Mouse (Mus musculus) MEL (cell line): ENCODE measurements around the gene Rab13. TPM values are rescaled to one million over a fixed set of nuclear protein-coding genes. Genes with fewer than 3 reads are reported as not detected.

Source experiments
- DNase-seq: peaks from one replicate; pipeline ENCODE4 v3.0.0; 2011; ENCODE audit warnings: low read depth, low spot score
- H3K27ac ChIP-seq: 2 replicates; pipeline ENCODE4 v1.5.1; 2012; ENCODE audit warnings: low read depth, mild to moderate bottlenecking, control low read depth, low read length, moderate library complexity; ENCODE audit not compliant: control insufficient read depth
- H3K27me3 ChIP-seq, 2 experiments: fragments of 150-350 bp in 1 of 2; sonication (generic) in 1 of 2; 2 replicates each; pipeline ENCODE4 v1.6.1; 2012; ENCODE audit warnings: low read length in 2 of 2, mild to moderate bottlenecking in 2 of 2, improper control_type of control experiment in 1 of 2, moderate library complexity in 1 of 2; ENCODE audit not compliant: insufficient read depth in 2 of 2, control insufficient read depth in 1 of 2
- H3K36me3 ChIP-seq, 2 experiments: 2 replicates each; pipeline ENCODE4 v1.6.1; 2012 to 2014; ENCODE audit warnings: low read length in 2 of 2, improper control_type of control experiment in 1 of 2, inconsistent platforms in 1 of 2, mild to moderate bottlenecking in 1 of 2; ENCODE audit not compliant: insufficient read depth in 2 of 2, control insufficient read depth in 1 of 2
- H3K4me1 ChIP-seq, 2 experiments: fragments of 150-350 bp in 1 of 2; sonication (generic) in 1 of 2; 2 replicates each; pipeline ENCODE4 v1.6.1; 2012; ENCODE audit warnings: low read length in 2 of 2, improper control_type of control experiment in 1 of 2, mild to moderate bottlenecking in 1 of 2; ENCODE audit not compliant: insufficient read depth in 2 of 2, control insufficient read depth in 1 of 2
- H3K4me3 ChIP-seq, 2 experiments: fragments of 150-350 bp in 1 of 2; sonication (generic) in 1 of 2; 2 replicates each; pipeline ENCODE4 v1.5.1; 2012; ENCODE audit warnings: low read depth in 2 of 2, low read length in 2 of 2, mild to moderate bottlenecking in 2 of 2, moderate library complexity in 2 of 2, control low read depth in 1 of 2, improper control_type of control experiment in 1 of 2; ENCODE audit not compliant: control insufficient read depth in 1 of 2, insufficient read depth in 1 of 2
- H3K79me2 ChIP-seq: 2 replicates; pipeline ENCODE4 v1.6.1; 2012; ENCODE audit warnings: mild to moderate bottlenecking, low read length, moderate library complexity; ENCODE audit not compliant: control insufficient read depth, poor library complexity, insufficient read depth
- H3K9ac ChIP-seq: 2 replicates; pipeline ENCODE4 v1.6.1; 2012; ENCODE audit warnings: low read depth, mild to moderate bottlenecking, control low read depth, low read length, moderate library complexity; ENCODE audit not compliant: control insufficient read depth, poor library complexity, severe bottlenecking
- H3K9me3 ChIP-seq: fragments of 150-350 bp; sonication (generic); replicated peaks from 2 replicates; pipeline ENCODE4 v1.6.1; 2012; ENCODE audit warnings: mild to moderate bottlenecking, low read length, improper control_type of control experiment, moderate library complexity; ENCODE audit not compliant: insufficient read depth
- BHLHE40 ChIP-seq: IDR thresholded peaks from 2 replicates; pipeline ENCODE4 v1.6.1; 2012; ENCODE audit warnings: low read depth, mild to moderate bottlenecking, inconsistent platforms, low read length, improper control_type of control experiment, borderline replicate concordance
- CHD2 ChIP-seq: IDR thresholded peaks from 2 replicates; pipeline ENCODE4 v1.6.1; 2011; ENCODE audit warnings: low read length, improper control_type of control experiment
- ELF1 ChIP-seq: IDR thresholded peaks from 2 replicates; pipeline ENCODE4 v1.6.1; 2014; ENCODE audit warnings: low read depth, mild to moderate bottlenecking, inconsistent platforms, low read length, improper control_type of control experiment, moderate library complexity
- EP300 ChIP-seq, 2 experiments: IDR thresholded peaks; 2 replicates each; pipeline ENCODE4 v1.6.1; 2011; ENCODE audit warnings: improper control_type of control experiment in 2 of 2, low read length in 2 of 2, low read depth in 1 of 2, mild to moderate bottlenecking in 1 of 2
- ETS1 ChIP-seq: IDR thresholded peaks from 2 replicates; pipeline ENCODE4 v1.6.1; 2012; ENCODE audit warnings: low read depth, mild to moderate bottlenecking, inconsistent platforms, low read length, improper control_type of control experiment, moderate library complexity
- GABPA ChIP-seq: IDR thresholded peaks from 2 replicates; pipeline ENCODE4 v1.6.1; 2012; ENCODE audit warnings: low read depth, mild to moderate bottlenecking, inconsistent platforms, low read length, improper control_type of control experiment, moderate library complexity
- GATA1 ChIP-seq: IDR thresholded peaks from 2 replicates; pipeline ENCODE4 v1.6.1; 2011; ENCODE audit warnings: low read depth, low read length, improper control_type of control experiment
- HCFC1 ChIP-seq: IDR thresholded peaks from 2 replicates; pipeline ENCODE4 v1.6.1; 2012; ENCODE audit warnings: low read depth, mild to moderate bottlenecking, inconsistent platforms, low read length, improper control_type of control experiment, moderate library complexity
- MAFK ChIP-seq: IDR thresholded peaks from 2 replicates; pipeline ENCODE4 v1.6.1; 2011; ENCODE audit warnings: low read depth, mild to moderate bottlenecking, low read length, improper control_type of control experiment, borderline replicate concordance
- MAZ ChIP-seq: IDR thresholded peaks from 2 replicates; pipeline ENCODE4 v1.6.1; 2012; ENCODE audit warnings: low read depth, mild to moderate bottlenecking, inconsistent platforms, low read length, improper control_type of control experiment
- MXI1 ChIP-seq: IDR thresholded peaks from 2 replicates; pipeline ENCODE4 v1.6.1; 2011; ENCODE audit warnings: mild to moderate bottlenecking, low read depth, low read length, improper control_type of control experiment
- MYB ChIP-seq: IDR thresholded peaks from 2 replicates; pipeline ENCODE4 v1.6.1; 2011; ENCODE audit warnings: mild to moderate bottlenecking, low read depth, low read length, improper control_type of control experiment
- MYC ChIP-seq: IDR thresholded peaks from 2 replicates; pipeline ENCODE4 v1.6.1; 2011; ENCODE audit warnings: low read depth, mild to moderate bottlenecking, low read length, improper control_type of control experiment, moderate library complexity
- NELFE ChIP-seq: IDR thresholded peaks from 2 replicates; pipeline ENCODE4 v1.6.1; 2011; ENCODE audit warnings: low read depth, low read length, improper control_type of control experiment
- POLR2AphosphoS2 ChIP-seq: IDR thresholded peaks from 2 replicates; pipeline ENCODE4 v1.6.1; 2011; ENCODE audit warnings: low read length, improper control_type of control experiment
- POLR2AphosphoS5 ChIP-seq: IDR thresholded peaks from 2 replicates; pipeline ENCODE4 v1.6.1; 2012; ENCODE audit warnings: low read depth, borderline replicate concordance, mild to moderate bottlenecking, inconsistent platforms, low read length, moderate library complexity, mixed read lengths
- RAD21 ChIP-seq: IDR thresholded peaks from 2 replicates; pipeline ENCODE4 v1.6.1; 2011; ENCODE audit warnings: mild to moderate bottlenecking, low read depth, low read length, improper control_type of control experiment
- RCOR1 ChIP-seq: IDR thresholded peaks from 2 replicates; pipeline ENCODE4 v1.6.1; 2012; ENCODE audit warnings: low read depth, mild to moderate bottlenecking, inconsistent platforms, low read length, improper control_type of control experiment
- SIN3A ChIP-seq: IDR thresholded peaks from 2 replicates; pipeline ENCODE4 v1.6.1; 2012; ENCODE audit warnings: low read length, improper control_type of control experiment, inconsistent platforms
- SMC3 ChIP-seq: IDR thresholded peaks from 2 replicates; pipeline ENCODE4 v1.6.1; 2011; ENCODE audit warnings: low read depth, low read length, improper control_type of control experiment
- TAL1 ChIP-seq: IDR thresholded peaks from 2 replicates; pipeline ENCODE4 v1.6.1; 2012; ENCODE audit warnings: mild to moderate bottlenecking, inconsistent platforms, low read length, moderate library complexity, mixed read lengths
- TBP ChIP-seq: IDR thresholded peaks from 2 replicates; pipeline ENCODE4 v1.8.0; 2011; ENCODE audit warnings: low read depth, low read length, improper control_type of control experiment
- TCF12 ChIP-seq: IDR thresholded peaks from 2 replicates; pipeline ENCODE4 v1.6.1; 2014; ENCODE audit warnings: low read depth, mild to moderate bottlenecking, inconsistent platforms, low read length, improper control_type of control experiment, moderate library complexity
- ZC3H11A ChIP-seq: IDR thresholded peaks from 2 replicates; pipeline ENCODE4 v1.6.1; 2012; ENCODE audit warnings: low read depth, mild to moderate bottlenecking, inconsistent platforms, low read length, improper control_type of control experiment
- ZNF384 ChIP-seq: IDR thresholded peaks from 2 replicates; pipeline ENCODE4 v1.6.1; 2012; ENCODE audit warnings: low read depth, mild to moderate bottlenecking, inconsistent platforms, low read length, improper control_type of control experiment
- polyA plus RNA-seq, 2 experiments: library from polyadenylated mRNA; stranded (reverse) in 1 of 2; unstranded in 1 of 2; fragments of >175 nt in 1 of 2; fragments of >200 nt in 1 of 2; gene quantifications; 2 replicates each; pipeline versions ENCODE4 v1.2.1 to v1.2.4; 2012; ENCODE audit warnings: low replicate concordance in 2 of 2, low read depth in 1 of 2; ENCODE audit not compliant: insufficient read length in 2 of 2, insufficient read depth in 1 of 2, missing spikeins in 1 of 2
- total RNA-seq: library from RNA; depleted of rRNA; stranded (reverse); fragments of 300-350 nt; gene quantifications from 2 replicates; pipeline ENCODE4 v1.2.3, GENCODE M21; 2012

Gene Rab13
- total and polyA plus RNA-seq, 3 experiments, result 5.1 to 7.7 TPM; not detected in 1

GRCm38 (mm10) chr3:90221123-90221522, 7.6 kb downstream of the Rab13 start:
- H3K27me3 ChIP-seq, result no peaks in the 10 kb centered on the region
- no peaks in the 10 kb centered on the region for H3K79me2 ChIP-seq
- H3K4me3 ChIP-seq, result peak overlapping the region; percentile 2 to 93; a peak in 3 of 4 replicates
- peak; percentile 60 for DNase-seq
- no peak overlapping the region for H3K9ac ChIP-seq
- peaks cover 21 to 22% of the 10 kb centered on the region in 2 experiments for H3K4me1 ChIP-seq
- no peaks in the 10 kb centered on the region for H3K9me3 ChIP-seq
- TF ChIP-seq RCOR1, result peak; percentile 57
- peak; percentile 59 for TF ChIP-seq TAL1
- no peak for TF ChIP-seq MAZ
- peak; percentile 27; the same call in 1 of the 2 replicates for TF ChIP-seq ETS1
- no peak for TF ChIP-seq POLR2AphosphoS2
- TF ChIP-seq TBP, result no peak
- TF ChIP-seq TCF12, result peak; percentile 38; the same call in 1 of the 2 replicates
- peak; percentile 37 to 44 for TF ChIP-seq EP300 (IDR thresholded peaks at IDR 0.05; ENCODE audit: low read depth in 1 of 2, low read length in 2 of 2)
- no peak for TF ChIP-seq ZC3H11A
- no peak for TF ChIP-seq POLR2AphosphoS5
- TF ChIP-seq GATA1, result peak; percentile 30; the same call in 1 of the 2 replicates
- no peak for TF ChIP-seq RAD21
- H3K36me3 ChIP-seq, result peaks cover 0 to 18% of the 10 kb centered on the region in 2 experiments; a peak in 2 of 4 replicates
- H3K27ac ChIP-seq, result no peak overlapping the region

GRCm38 (mm10) chr3:90222455-90222854, 9.0 kb downstream of the Rab13 start:
- Histone ChIP-seq H3K4me1 (peaks cover 21 to 22% of the 10 kb centered on the region in 2 experiments), H3K27ac (peak overlapping the region; percentile 32; the same call in 1 of the 2 replicates), H3K36me3 (peaks cover 0 to 18% of the 10 kb centered on the region in 2 experiments; a peak in 2 of 4 replicates), H3K4me3 (peak overlapping the region in 1 of 2 experiments; percentile 23; a peak in 2 of 4 replicates), H3K79me2 (no peaks in the 10 kb centered on the region), H3K9ac (peak overlapping the region; percentile 42), H3K27me3 (no peaks in the 10 kb centered on the region), H3K9me3 (no peaks in the 10 kb centered on the region)
- DNase-seq, result no peak
- no peak for TF ChIP-seq TAL1
- peak; percentile 89 for TF ChIP-seq MAFK

DNA sequence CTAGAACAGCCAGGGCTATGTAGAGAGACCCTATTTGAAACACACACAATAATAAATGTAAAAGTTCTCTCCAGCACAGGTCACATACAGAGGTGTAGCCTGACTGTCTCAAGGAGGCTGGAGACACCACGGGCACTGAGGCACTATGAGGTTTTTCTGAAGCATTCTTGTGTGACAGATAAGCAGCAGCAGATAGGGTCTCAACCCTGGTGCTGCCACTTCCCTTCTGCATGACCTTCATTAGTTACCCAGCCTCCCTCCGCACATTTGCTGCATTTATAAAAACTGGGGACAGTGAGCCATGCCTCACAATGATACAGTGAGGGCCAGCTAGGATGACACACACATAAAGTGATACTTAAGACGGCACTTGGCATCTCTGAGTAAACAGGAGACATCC, 9.4 kb downstream of the Rab13 start:
- Histone ChIP-seq H3K36me3 (peaks cover 0 to 18% of the 10 kb centered on the region in 2 experiments; a peak in 2 of 4 replicates), H3K9me3 (no peaks in the 10 kb centered on the region), H3K27ac (peak overlapping the region; percentile 32; the same call in 1 of the 2 replicates), H3K4me3 (peak overlapping the region in 1 of 2 experiments; percentile 23; a peak in 2 of 4 replicates), H3K4me1 (peaks cover 21 to 22% of the 10 kb centered on the region in 2 experiments), H3K9ac (peak overlapping the region; percentile 42), H3K27me3 (no peaks in the 10 kb centered on the region), H3K79me2 (no peaks in the 10 kb centered on the region)
- DNase-seq, result peak; percentile 66
- no peak for TF ChIP-seq ELF1
- 0 out of 2 replicates have a peak, but pooled peaks have one; percentile 32 for TF ChIP-seq TCF12
- no peak for TF ChIP-seq GABPA
- TF ChIP-seq TAL1, result no peak; the same call in 1 of the 2 replicates
- TF ChIP-seq SMC3, result 0 out of 2 replicates have a peak, but pooled peaks have one; percentile 12
- no peak for TF ChIP-seq MXI1
- TF ChIP-seq MYB, result no peak
- no peak for TF ChIP-seq HCFC1
- no peak for TF ChIP-seq NELFE
- 0 out of 2 replicates have a peak, but pooled peaks have one; percentile 17 for TF ChIP-seq ETS1
- TF ChIP-seq BHLHE40, result no peak
- no peak for TF ChIP-seq ZC3H11A
- TF ChIP-seq ZNF384, result no peak
- TF ChIP-seq CHD2, result no peak
- TF ChIP-seq SIN3A, result no peak; the same call in 1 of the 2 replicates
- no peak for TF ChIP-seq MYC
- peak in 1 of 2 experiments; percentile 43; a peak in 2 of 4 replicates for TF ChIP-seq EP300 (IDR thresholded peaks at IDR 0.05; ENCODE audit: low read depth in 1 of 2, low read length in 2 of 2)
- TF ChIP-seq RAD21, result no peak
- TF ChIP-seq RCOR1, result peak; percentile 34; the same call in 1 of the 2 replicates
- TF ChIP-seq MAFK, result no peak
